Mouse (Mus musculus) kidney, adult 8-10 months (tissue): ENCODE measurements at regions not wholly inside any gene's neighbourhood (a gene's known extent, or its start where the extent isn't known, plus 50 kb on each side); places are given as distances from the start of the nearest gene placed in this dataset.

Experiments
- DNase-seq, 2 experiments: peaks; one replicate each; pipeline ENCODE4 v3.0.0; 2022

DNA sequence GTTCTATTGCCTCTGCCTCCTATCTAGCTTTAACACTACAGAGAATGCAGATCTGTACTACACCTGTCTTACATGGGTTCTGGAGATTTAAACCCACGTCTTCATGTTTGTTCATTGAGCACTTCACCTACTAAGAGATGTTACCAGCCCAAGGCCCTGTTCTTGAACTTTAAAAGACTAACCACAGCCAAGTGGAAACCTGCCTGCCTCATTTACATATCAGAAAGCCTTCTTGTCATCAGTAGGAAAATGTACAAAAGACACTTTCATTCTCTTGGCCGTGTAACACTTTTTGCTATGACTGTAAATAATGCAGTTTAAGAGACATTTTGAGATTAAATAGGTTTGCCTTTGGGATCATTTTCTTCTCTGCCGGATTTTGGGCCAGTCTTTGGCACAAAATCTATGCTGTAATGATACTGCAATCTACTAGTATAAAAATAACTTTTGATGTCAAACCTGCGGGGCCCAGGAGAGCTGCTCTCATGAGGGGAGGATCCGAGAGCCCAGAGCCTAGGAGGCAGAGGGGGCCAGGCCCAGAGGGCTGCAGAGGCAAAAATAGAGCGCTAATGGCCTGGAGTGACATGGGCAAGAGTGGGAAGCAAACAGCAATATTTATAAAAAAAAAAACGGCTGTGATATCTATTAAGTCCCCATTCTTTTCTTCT is 318.4 kb upstream of the Myo3a start:
- DNase-seq: no peak

GRCm38 (mm10) chr2:21909481-21909966 is 317.8 kb upstream of the Myo3a start:
- peak; percentile 33 to 69 for DNase-seq

GRCm38 (mm10) chr2:21917804-21918690 is 309.3 kb upstream of the Myo3a start:
- no peak for DNase-seq

DNA sequence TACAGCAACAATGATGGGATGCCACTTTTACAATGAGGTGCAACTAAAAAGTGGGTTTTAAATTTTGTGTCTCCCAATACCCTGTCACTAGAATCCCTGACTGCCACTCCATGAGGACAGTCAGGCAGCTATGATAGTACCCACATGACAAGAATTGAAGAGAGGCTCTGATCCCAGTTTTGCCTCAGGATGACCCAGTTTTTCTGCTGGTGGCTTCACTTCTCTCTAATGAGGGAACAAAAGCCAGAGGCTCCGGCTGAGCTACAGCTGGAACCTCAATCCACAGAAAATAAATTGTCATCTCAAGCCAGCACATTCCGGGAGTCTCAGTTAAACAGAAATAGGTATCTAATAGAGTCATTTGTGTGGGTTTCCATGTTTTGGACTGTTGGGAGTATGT is 308.2 kb upstream of the Myo3a start:
- DNase-seq: no peak

DNA sequence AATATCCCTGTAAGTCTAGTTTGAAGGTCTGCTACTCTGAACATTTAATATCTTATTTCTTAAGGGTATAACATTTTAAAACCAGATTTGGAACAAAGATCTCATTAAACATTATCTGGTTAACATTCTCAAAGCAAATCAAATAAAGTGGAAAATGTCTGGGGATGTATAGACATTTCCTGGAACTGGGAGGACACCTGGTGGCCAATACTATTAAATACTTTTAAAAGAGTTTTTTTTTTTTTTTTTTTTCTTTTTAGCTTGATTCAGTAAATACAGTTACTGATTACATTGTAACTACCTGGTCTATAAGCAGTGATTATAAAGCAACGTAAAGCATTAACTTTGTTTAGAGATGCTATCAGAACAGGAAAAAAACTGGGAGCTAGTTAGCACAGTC is 299.6 kb upstream of the Myo3a start:
- DNase-seq: no peak

DNA sequence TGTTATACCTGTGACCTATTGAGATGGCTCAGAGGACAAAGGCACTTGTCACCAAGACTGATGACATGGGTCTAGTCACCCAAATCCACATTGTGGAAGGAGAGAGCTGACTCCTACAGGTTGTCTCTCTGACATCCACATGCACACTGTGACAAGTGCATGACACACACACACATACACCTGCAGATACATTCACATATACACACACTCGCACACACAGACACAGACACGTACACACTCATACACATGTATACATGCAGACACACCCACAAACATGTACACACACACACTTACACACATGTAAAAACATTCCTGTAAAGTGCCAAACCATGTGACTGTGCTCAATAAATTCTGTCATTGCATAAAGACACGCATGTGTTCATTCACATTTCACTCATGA is 287.3 kb upstream of the Myo3a start:
- no peak for DNase-seq

GRCm38 (mm10) chr2:21940797-21941487 is 286.4 kb upstream of the Myo3a start:
- DNase-seq: peak; percentile 3 to 13

DNA sequence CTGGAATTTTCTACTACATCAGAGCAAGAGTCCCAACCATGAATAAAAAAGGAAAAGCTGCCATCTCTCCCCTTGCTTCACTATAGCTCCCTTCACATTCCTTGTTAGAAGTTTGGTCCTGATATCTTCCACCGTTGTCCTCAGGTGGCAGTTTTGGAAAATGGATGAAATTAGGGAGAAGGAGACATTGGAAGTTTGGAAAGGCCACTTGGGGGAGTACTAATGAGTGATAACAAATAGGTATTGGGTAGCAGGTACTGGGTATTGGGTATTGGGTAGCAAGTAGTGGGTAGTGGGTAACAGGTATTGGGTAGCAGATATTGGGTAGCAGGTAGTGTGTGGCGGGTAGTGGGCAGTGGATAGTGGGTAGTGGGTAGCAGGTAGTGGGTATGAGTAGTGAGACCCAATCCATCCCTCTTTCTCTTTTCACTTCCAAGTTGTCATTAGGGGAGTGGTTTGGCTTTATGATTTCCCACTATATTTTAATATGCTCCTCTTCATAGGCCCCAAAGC is 285.8 kb upstream of the Myo3a start:
- DNase-seq: no peak

- no peak for DNase-seq
Observed at GRCm38 (mm10) chr2:21943676-21944075, 283.6 kb upstream of the Myo3a start.

DNA sequence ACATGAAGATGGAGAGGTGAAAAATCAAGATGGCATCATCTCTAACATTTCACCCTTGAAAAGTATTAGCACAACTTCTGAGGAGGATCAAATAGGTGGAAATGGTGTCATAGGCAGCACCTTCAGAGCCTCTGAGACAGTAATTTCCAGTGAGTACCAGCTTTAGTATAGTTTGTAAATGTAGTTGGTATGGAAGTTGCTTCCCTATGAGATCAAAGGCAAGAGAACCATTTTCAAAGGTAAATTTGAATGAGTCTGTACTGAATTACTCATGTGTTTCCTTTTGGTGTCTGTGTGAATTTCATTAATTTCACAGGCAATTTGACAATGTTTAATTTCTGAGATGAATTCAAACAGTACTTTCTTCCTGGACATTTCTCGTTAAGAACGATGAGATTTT is 280.8 kb upstream of the Myo3a start:
- no peak for DNase-seq

- DNase-seq: no peak
Observed at GRCm38 (mm10) chr2:21951279-21951678, 276.0 kb upstream of the Myo3a start.

- no peak for DNase-seq
Observed at GRCm38 (mm10) chr2:21956112-21956963, 271.0 kb upstream of the Myo3a start.

- peak; percentile 9 to 22 for DNase-seq
Observed at GRCm38 (mm10) chr2:21958365-21958764, 268.9 kb upstream of the Myo3a start.

GRCm38 (mm10) chr2:21958802-21959201 is 268.5 kb upstream of the Myo3a start:
- no peak for DNase-seq

DNA sequence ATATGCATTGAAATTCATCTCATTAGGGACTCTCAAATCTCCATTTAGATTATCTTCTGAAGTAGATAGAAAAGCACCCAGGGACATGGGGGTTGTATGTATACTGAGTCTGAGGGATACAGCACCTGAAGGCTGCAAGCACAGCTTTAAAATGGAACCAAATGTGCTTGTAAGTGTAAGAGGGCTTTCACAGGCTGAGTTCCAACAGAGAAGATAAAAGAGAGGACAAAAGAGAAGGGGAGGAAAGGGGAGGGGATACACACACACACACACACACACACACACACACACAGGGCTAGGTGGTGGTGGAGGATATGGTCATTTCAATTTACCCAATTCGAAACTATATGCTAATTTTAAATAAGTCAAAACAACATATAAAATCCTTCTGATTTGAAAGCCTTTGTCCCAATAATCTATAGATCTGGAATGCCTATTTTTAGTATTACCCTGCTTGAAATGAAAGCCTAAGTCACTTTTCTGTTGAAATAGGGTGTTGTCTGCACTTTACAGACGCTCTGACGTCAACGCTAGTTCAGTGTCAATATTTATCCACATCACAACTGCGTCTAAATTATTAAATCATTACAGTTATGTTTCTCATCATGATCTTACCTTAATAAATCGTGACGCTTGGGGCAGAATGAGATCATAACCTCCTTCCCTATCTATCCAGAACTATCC is 263.8 kb upstream of the Myo3a start:
- no peak for DNase-seq

GRCm38 (mm10) chr2:21964027-21964605 is 263.2 kb upstream of the Myo3a start:
- DNase-seq: no peak

- no peak for DNase-seq
Observed at GRCm38 (mm10) chr2:21970774-21971406, 256.4 kb upstream of the Myo3a start.

- DNase-seq: no peak
Observed at GRCm38 (mm10) chr2:21974599-21974998, 252.7 kb upstream of the Myo3a start.

- DNase-seq: no peak
Observed at GRCm38 (mm10) chr2:21975547-21975946, 251.8 kb upstream of the Myo3a start.

DNA sequence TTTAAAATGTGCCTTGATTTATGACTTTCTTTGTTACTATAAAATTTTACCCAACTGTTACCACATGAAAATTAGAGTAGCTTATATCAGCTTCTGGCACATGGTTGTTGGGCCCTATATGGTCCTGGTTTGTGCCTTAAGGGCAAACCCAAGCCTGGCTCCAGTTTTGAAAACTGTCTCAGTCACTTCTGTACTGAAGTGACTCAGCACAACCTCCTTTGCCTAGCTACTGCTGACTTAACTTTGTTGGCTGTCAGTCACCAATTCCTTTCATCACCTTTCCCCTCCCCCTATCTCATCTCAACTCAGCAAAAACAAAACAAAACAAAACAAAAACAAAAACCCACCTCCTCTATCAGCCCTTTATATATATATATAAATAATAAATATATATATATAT is 251.0 kb upstream of the Myo3a start:
- DNase-seq: no peak

DNA sequence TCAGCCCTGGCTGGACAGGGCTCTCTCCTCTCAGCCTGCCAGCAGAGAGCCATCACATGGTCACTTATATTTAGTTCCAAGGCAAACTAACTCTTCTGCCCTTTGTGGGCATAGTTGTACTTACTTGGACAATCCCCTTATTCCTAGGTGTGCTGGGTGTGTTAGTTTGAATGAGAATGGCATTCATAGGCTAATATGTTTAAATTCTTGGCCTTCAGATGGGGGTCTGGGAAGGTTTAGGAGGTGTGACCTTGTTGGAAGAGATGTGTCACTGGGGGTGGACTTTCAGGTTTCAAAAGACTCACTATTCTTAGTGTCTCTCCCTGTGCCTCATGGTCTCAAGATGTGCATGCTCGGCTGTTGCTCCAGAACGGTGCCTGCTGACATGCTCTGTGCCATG is 250.5 kb upstream of the Myo3a start:
- no peak for DNase-seq
